Mouse (Mus musculus) adrenal gland (tissue): Measurements from ENCODE around the gene Stard10.

Experiments used
- intact Hi-C: fragments of 180-260 bp; cut with DNase I; formaldehyde crosslinking; loops from one replicate; pipeline ENCODE4 v1.15.1; 2025

Stard10 gene

DNA sequence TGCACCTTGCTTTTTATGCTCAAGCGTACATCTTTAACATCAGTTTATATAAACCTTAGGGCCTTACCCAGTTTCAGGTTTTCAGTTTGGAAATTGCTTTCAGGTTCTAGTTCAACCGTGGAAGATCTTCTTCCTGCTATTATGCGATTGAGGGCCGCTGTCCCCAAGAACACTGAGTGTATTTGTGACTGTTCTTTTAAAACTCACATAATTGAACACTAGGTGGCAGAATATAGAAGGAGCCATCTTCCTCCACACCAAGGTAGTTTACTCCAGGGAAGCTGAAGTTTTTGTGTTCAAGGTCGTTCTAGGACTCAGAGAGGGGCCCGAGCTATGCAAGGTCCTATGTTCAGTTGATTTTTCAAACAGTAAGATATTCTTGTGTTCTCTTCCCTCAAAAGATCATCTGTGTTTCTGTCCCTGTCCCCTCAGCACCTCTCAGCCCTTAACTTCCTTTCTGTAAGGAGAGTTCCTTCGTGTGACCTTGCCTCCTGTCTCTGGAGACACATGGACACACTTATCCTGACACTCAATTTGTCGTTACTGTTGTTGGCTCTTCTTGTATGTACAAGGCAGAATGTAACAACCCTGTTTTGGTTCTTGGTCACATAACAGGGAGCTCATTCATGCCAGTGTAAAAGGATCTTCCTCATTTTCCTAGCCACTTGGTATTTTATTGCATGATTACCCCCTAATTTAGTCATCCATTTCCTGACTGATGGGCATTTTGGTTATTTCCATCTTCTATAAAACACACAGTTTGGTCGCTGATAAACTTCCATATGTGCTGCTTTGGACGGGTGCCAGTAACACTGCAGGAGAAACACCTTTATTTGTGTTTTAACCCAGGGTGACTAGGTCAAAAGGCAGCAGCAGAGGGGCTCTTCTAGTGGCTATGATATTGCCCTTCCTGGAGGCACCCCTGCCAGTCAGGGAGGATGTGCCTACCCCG lies 51.3 kb downstream of the Stard10 start:
- intact Hi-C loops = no loop called here

DNA sequence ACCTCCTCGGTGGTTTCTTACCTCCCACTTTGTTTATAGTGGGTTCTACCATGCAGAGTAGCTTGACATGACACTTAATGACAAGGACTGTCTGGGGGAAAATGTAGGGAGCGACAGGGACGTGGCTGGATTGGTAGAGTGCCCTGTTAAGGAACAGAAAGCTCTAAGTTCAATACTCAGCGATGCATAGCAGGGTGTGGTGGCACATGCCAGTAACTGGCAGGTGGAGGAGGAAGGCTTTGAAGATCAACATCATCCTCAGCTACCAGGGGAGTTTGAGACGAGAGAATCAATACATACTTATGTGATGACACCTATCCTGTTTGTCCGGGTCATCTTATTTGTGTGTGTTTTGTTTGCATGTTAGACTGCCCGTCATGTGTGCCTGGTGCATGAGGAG lies 52.8 kb downstream of the Stard10 start:
- intact Hi-C loops = loop anchor here (5.0 kb wide), 1 partner anchor 307 kb away; no protein-coding TSS in a partner anchor

DNA sequence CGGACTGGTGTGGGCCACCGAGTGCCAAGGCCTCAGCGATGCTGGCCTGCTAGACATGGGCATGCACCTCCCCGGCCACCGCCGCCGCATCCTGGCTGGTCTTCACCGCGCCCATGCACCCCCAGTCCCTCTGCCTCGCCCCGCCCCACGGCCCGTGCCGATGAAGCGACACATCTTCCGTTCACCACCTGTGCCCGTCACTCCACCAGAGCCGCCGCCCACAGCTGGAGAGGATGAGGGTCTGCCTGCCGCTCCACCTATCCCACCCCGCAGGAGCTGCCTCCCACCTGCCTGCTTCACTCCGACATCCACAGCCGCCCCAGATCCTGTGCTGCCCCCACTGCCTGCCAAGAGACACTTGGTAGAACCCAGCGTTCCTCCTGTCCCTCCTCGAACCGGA lies 56.2 kb downstream of the Stard10 start:
- intact Hi-C loops = loop anchor here (2.0 to 5.0 kb wide), 2 partner anchors 62 to 311 kb away; no protein-coding TSS in a partner anchor

DNA sequence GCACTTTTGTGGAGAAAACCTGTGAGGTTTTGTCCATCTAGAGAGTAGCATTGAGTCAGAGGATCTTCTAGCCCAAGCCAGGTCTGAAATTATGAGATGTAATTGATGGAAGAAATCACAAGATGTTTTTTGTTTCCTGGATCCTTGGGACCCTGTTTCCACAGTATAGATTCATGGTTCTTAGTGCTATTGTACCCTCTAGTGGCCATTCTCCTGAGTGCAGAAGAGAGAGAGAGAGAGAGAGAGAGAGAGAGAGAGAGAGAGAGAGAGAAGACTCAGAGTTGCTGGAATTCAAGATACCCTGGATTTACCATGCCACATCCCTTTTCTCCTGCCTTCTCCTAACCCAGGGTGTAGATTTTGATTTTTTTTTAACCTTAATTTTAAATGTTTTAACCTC lies 57.3 kb downstream of the Stard10 start:
- intact Hi-C loops = loop anchor here (5.0 kb wide), 1 partner anchor 312 kb away; no protein-coding TSS in a partner anchor

DNA sequence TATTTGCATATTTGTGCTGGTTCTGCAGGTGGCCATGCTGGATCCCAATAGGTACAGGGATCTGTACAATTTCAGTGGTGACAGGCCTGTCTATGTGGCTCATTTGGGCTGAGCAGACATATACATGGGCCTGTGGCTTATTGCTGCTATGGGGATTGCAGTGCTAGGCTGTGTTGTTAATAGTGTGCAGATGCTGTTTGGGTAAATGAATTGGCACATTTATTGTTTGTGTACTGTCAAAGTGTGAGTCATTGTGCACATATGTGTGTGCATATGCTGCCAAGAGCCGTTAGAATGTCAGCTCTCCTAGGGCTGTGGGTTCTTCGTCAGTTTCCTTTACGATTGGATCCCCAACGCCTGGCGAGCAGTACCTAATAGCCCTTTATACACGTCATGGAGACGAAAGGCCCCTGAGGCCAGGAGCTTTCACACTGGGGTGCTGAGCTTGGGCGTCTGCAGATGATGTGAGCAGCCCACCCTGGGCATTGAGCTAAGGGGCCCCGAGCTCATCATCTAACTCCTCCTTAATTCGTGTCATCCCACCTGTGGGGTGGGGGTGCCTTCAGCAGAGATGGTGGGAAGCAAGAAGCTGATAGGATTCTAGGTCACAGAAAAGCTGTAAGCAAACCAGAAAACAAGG lies 59.9 kb downstream of the Stard10 start:
- intact Hi-C loops = no loop called here

DNA sequence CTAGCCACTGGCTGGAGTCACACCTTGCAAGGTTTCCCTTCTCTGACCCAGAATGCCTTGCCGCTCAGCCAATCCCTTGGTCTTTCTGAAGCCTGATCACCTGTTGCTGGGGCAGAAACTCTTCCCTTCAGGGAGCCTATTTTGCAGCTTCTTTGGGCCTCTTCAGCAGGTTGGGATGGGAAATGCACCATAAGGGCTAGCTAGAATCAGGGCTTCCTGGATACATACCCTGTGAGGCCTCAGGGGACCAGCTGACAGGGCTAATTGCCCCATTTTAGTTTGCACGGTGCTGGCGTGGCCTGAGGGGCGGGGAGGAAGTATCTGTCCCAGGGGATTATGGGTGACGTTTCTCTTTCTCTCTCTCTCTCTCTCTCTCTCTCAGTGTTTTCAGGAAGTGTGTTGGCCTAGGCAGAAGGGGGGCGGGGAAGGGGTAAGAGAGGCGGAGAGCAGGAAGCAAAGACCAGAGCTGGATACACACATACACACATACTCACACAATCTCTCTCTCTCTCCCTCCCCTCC lies 60.9 kb downstream of the Stard10 start:
- intact Hi-C loops = no loop called here

DNA sequence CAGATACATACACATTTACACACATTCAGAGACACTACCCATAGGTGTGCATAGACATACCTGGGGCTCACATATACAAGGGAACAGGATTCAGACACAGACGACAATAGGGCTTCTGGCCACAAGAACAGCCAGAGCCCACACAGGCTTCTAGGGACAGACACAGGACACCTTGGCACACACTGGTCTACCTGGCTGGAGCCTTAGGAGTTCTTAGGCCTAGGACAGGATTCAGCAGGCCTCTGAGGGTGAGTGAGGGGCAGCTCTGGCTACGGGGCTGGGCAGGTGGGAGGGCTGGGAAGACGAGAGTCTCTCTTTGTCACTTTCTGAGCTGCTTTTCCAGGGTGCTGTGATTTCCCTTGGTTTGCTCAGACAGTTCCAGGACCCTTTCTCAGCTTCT lies 61.4 kb downstream of the Stard10 start:
- intact Hi-C loops = no loop called here

DNA sequence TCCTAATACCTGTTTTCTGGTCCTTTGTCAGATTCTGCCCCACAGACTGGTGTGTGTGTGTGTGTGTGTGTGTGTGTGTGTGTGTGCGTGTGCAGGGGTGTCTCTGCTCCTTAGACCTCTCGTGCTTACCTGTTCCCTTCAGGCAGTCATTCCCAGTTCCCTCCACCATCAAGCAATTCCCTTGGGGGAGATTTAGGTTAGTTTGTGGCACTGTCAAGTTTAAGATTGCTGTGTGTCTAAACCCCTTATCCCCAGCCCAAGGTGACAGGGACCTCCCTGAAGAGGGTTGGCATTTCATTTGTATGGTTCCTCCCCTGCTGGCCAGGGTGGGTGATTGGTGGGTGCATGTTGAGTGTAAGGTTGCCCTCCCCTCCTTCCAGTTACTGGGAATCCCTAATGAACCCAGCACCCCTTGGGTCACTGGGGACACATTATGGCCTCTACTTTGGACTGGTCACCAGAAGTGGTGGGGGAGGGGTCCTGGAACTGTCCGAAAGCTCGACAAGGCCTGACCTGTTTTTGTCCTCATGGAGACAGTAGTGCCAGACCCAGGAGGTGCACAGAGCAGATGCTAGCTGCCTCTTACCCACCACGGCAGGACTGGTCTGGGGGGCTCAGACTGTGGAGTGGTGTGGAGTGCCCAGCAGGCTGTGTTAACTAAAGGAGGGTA lies 62.0 kb downstream of the Stard10 start:
- intact Hi-C loops = no loop called here

DNA sequence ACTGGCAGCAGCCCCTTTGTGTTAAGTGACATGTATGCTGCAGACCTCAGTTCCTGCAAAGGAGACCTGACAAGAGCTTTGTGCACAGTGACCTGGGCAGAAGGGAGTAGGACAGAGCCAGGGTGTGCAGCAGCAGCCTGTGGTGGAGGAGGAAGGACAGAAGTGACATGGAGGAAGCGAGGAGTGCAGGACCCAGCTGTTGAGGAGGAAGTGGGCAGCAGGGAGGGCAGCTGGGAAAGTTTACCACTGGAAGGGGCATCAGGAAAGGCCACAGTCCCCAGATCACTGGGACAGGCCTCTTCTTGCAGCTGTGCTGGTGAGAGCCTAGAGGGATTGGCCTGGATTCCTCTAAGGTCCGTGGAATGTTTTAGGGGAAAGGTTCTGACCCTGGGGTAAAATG lies 62.8 kb downstream of the Stard10 start:
- intact Hi-C loops = no loop called here

DNA sequence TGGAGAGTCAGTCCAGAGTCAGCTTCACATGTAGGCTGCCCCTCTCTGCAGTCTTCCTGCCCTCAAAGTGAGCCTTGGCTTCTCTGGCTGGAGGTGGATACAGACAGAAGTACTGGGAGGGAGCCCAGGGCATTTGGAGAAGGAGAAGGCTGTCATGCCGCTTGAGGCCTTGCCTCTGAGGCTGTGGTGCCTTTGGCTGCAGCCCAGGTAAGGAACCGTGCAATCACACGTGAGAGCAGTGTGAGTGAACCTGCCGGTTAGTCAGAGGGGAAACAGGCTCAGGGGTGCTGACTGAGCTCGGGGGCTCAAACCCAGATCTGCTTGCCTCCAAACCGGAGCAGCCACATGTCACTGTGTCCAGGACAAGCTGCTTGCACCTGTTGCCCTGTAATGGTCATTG lies 64.6 kb downstream of the Stard10 start:
- intact Hi-C loops = no loop called here

DNA sequence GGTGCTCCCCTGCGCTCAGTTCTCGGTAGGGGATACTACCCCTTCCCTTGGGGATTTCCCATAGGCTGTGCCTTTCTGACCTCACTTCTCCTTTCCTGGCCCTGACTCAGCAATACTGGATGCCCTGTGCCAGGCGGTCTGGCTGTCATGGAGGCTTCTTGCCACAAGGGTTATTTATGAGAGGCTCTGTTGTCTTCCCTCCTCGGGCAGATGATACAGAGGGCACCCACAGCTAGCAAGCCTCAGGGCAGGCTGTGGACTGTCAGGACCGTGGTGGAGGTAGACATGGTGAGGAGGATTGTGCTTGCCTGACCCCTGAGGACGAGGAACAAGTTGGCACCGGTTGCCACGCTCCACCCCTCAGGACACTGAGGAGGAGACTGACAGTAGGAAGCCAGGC lies 65.5 kb downstream of the Stard10 start:
- intact Hi-C loops = no loop called here

DNA sequence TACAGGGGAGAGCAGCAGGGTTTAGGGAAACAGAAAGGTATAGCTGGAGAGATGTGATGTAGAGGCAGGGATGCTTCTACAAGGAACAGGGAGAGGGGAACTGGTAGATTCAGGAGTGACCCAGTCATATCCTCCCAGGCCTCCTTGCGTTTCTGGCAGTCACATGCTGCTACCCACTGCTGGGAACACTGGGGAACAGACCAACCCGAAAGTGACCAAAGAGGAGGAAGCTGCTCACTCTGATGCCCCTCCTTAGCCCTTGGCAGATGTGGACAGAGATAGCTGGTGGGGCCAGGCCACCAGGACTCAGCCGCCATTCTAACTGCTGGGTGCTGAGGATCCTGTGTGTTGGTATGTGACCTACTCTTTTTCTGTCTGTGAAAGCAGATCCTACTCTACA lies 66.9 kb downstream of the Stard10 start:
- intact Hi-C loops = no loop called here

DNA sequence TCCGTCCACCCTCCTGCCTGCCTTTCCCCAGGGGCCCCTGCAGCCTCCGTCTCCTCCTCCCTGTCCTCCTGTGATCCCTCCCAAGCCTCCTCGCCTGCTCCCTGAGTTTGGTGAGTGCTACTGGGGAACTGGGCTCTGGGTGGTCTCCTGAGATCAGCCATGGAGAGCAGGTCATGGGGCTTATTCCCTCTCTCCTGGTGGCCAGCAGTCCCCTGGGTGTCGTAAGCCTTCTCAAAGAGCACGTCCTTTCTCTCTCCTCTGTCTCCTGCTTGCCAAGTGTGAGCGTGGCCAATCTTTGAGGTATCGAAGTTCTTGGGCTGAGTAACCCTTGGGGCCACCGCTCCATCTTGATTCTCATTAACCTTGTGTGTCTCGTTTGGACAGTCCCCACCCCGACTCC lies 68.0 kb downstream of the Stard10 start:
- intact Hi-C loops = no loop called here

DNA sequence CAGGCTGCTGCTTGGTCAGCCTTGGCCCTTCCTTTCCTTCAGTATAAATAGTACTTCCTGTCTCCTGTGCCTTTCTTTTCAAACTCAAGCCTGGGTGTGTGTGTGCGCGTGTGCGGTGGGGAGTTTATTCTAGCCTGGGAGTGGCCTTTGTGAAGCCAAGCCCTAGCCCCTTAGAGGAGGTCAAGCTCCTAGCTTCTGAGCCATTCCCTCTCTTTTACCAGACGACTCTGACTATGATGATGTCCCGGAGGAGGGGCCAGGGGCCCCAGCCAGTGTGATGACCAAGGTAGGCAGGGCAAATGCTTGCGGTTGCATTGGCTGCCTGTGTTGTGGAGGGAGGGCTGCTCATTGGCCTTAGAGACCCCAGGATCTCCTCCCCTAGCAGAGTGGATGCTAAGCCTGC lies 68.4 kb downstream of the Stard10 start:
- intact Hi-C loops = no loop called here

DNA sequence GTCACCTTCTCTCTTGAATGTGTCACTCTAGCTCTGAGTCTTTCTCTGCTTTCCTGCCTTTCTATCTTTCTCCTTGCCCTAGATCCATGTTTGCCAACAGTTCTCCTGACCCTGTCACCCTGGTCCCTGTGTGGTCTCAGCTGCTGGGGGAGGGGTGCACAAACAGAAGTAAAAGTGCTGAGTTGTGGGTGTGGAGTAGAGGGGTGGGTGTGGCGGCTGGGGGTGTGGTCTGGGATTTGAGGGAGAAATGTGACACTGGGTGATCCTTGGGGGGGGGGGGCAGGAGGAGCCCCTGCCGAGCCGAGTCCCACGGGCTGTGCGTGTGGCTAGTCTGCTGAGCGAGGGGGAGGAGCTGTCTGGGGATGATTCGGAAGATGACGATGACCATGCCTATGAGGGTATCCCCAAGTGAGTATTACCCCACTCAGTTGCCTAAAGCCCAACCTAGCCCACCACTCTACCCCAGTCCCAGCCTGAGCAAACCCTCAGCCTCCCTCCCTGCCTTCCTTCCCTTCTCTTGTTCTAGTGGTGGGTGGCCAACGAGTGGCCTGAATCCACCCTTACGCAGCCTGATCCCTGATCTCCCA lies 69.1 kb downstream of the Stard10 start:
- intact Hi-C loops = no loop called here

DNA sequence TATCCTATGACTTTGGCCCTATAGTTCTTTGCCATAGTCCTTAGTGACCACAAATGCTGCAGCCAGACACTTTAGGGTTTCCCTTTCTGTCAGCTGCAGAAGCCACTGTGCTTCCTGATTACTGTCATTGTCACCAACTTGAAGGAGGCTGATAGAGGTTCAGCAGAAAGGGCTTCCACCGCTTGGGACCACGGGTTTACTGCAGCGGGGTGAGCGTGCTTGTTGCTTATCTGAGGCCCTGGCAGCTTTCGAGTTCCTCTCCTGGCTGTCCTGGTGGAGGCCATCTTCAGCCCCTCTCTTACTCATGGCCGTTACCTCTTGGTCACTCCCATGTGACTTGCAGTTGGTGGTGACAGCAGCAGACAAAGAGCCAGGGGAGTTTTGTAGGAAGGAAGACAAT lies 72.4 kb downstream of the Stard10 start:
- intact Hi-C loops = no loop called here

DNA sequence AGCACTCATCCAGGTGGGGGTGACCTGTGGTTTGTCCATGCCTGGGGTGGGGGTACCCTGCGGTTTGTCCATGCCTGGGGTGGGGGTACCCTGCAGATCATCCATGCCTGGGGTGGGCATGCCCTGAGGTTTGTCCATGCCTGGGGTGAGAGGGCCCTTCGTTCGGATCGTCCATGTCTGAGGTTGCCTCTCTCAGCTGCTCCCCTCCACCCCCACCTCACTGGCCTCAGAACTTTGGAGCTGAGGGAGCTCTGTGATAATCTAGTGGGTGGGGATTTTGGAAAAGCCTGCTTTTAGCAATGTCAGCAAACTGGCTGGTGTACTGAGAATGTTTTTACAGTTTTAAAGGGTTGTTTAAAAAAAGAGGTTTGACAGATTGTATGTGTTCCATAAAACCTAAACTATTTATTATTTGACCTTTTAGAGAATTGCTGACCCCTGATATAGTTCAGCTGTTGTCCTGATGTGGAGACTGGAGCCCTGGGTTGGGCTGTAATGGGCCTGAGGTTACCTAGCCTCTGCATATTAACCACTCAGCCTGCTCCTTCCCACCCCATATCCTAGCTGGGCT lies 75.1 kb downstream of the Stard10 start:
- intact Hi-C loops = no loop called here

DNA sequence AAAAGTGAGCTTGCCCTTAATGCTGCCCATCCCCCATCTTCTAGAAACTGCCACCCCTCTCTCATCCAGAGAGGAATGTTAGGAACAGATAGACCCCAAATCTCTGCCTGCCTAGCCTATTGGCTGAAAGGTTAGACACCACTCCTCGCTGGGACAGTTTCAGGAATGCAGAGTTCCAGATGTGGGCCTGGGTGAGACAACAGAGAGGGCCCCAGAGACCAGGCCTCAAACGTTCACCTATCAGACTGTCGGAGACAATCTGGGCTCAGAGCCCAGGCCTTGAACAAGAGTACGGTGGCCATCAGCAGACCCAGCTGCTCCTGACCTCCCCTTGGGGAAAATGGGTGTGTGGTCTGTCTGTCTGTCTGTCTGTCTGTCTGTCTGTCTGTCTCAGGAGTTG lies 76.1 kb downstream of the Stard10 start:
- intact Hi-C loops = no loop called here

DNA sequence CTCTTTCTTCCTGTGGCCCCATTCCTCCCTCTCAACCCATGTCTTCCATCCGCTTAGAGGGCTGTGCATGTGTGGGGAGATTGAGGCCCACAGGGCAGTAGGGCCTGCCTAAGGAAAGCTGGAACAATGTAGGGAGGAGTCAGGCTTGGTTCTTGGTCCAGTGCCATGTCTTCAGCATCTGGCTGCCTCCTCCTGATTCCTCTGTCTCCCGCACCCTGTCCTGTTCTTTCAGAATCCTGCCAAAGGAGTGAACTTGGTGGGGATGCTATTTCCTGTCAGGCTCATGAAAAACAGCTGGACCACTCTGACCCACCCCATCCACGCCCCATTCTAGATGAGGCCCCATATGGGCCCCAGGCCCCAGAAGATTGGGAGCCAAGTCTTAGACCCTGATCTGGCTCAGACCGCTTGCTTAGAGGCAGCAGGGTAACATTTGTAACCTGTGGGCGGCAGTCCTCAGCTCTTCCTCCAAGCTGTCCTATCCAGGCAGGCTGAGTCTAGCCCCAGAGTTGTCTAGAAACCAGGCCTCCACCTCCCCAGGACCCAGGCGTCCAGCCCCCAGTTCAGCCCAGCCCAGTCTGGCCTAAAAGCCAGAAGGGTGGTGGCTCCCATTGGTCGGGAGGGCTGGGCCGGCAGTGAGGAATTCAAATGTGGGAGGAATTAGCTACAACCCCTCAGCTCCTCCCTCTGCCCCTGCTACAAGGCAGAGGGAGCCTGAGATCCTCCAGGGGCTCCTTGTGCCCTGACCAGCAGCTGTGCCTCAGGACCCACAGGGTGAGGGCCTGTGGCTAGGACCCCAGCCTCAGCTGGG lies 77.0 kb downstream of the Stard10 start:
- intact Hi-C loops = no loop called here

DNA sequence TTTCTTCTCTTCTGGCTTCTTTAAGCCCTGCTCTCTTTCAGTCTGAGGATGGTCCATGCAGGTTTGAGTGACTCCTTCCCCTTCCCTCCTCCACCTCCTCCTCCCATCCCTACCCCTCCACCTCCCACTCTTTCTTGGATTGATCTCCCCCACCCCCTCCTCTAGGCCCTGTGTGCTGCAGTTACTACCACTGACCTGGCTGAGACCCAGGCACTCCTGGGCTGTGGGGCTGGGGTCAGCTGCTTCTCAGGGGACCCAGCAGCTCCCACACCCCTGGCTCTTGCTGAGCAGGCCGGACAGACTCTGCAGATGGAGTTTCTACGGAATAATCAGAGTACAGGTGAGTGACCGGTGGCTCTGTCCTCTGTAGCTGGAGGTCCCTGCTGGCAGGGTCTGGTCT lies 77.7 kb downstream of the Stard10 start:
- intact Hi-C loops = no loop called here
